Mouse (Mus musculus) adipocyte (in vitro differentiated cells): ENCODE measurements around the gene Hoxb6.

ENCODE experiments used
- DNase-seq: peaks from one replicate; pipeline ENCODE4 v3.0.0-alpha.2; 2016; ENCODE audit warnings: low spot score

Gene Hoxb6

GRCm38 (mm10) chr11:96316696-96317607 is 24.7 kb downstream of the Hoxb6 start:
- DNase-seq = no peak

GRCm38 (mm10) chr11:96317608-96318367 is 25.5 kb downstream of the Hoxb6 start, which contains the start of gene Hoxb4:
Hoxb4 (plus strand) TSS chr11:96318267.
- DNase-seq = no peak

GRCm38 (mm10) chr11:96318368-96319070 is 26.2 kb downstream of the Hoxb6 start:
- DNase-seq = peak; percentile 75

GRCm38 (mm10) chr11:96319071-96319902 is 27.0 kb downstream of the Hoxb6 start:
- peak; percentile 76 for DNase-seq

DNA sequence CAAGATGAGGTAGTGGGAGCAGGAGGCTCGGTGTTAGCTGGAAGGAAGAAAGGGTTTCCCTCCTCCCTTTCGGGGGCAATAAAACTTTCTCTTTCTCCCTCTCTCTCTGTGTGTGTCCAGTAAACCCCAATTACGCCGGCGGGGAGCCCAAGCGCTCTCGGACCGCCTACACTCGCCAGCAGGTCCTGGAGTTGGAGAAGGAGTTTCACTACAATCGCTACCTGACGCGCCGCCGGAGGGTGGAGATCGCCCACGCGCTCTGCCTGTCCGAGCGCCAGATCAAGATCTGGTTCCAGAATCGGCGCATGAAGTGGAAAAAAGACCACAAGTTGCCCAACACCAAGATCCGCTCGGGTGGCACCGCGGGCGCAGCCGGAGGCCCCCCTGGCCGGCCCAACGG is 27.6 kb downstream of the Hoxb6 start:
- DNase-seq = peak; percentile 44

DNA sequence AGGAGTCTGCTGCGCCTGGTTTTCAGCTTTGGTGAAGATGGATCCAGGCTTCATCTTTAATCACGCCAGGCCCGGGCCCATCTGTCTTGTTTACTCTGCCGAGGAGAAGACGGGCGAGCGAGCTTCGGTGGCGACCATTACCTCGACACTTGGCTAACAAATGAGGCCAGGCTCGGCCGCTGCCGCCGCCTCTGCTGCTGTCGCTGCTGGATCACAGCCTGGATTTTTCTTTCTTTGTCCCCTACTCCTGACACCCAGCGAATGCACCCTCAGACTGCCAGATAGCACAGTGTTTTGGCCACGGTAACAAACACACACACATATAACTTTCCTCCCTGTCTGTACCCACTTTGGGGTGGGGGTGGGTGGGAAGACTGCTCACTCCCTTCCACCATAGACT is 28.4 kb downstream of the Hoxb6 start:
- DNase-seq = no peak

DNA sequence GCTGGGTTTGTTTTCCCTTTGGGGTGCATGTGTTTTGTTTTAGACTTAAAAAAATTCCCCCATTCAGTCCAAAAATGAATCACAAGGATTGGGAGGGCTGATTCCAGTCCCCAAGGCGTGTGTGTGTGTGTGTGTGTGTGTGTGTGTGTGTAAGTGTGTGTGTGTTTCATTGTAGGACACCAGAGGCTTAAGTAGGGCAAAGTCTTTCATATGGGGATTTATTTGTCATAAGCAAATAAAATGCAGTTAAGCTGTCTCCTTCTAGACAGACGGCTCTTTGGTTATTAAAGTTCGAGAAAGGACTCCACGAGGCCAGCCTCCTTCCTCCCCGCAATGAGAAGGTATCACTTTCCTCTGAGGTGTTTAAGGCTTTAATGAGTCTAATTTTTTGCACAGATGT is 29.6 kb downstream of the Hoxb6 start:
- DNase-seq = no peak

DNA sequence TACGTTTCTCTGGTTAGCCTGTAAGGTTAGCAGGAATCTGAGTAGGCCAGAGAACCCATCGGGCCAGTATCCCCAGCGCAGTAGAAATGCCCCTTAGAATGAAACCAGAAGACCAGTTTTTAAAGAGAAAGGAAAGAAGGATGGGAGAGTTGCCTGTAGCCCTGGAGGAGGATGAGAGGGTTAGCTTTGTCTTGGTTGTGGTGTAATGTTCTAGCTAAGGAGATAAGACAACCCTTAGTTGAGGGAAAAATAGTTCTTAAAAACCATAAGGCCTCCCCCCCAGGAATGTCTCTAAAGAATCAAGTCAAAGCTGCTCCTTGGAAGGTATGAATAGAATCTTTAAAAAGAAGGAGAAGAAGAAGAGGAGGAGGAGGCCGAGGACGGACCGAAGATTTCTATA is 30.5 kb downstream of the Hoxb6 start:
- DNase-seq = no peak

- no peak for DNase-seq
Measured at GRCm38 (mm10) chr11:96323154-96323553, 30.9 kb downstream of the Hoxb6 start, which contains the start of gene Hoxb3. Hoxb3 (plus strand) TSS chr11:96323326.

GRCm38 (mm10) chr11:96324125-96324524 is 31.8 kb downstream of the Hoxb6 start:
- no peak for DNase-seq

GRCm38 (mm10) chr11:96324965-96325364 is 32.7 kb downstream of the Hoxb6 start:
- no peak for DNase-seq

DNA sequence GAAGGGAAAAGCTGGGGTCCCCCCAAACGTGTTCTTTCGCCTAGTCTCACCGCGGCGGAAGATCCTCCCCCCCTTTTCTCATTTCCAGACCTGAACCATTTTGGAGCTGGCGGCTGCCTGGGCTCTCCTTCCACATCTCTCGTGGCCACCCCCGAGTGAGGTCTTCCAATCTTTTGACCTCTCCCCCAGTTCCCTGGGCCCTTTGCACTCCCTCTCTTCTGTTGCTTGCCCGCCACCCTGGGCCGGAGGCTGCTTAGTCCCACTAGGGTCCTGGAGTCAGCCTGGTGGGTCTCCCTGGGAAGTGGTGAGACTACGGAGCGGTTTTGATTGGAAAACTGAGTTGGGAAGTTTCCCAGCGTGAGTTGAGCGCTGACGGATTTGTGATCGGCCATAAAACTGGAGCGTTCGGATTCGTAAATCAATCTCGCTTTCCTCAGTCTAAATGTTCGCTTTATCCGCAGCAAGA is 33.5 kb downstream of the Hoxb6 start:
- DNase-seq = no peak

GRCm38 (mm10) chr11:96326705-96327104 is 34.4 kb downstream of the Hoxb6 start:
- no peak for DNase-seq

GRCm38 (mm10) chr11:96327122-96327521 is 34.8 kb downstream of the Hoxb6 start:
- DNase-seq = no peak

GRCm38 (mm10) chr11:96327750-96328149 is 35.5 kb downstream of the Hoxb6 start:
- DNase-seq = no peak

- no peak for DNase-seq
Measured at GRCm38 (mm10) chr11:96328605-96329004, 36.3 kb downstream of the Hoxb6 start.

GRCm38 (mm10) chr11:96332105-96332504 is 39.8 kb downstream of the Hoxb6 start:
- DNase-seq = peak; percentile 23

- DNase-seq = no peak
Measured at GRCm38 (mm10) chr11:96332618-96333032, 40.3 kb downstream of the Hoxb6 start.

GRCm38 (mm10) chr11:96333241-96334001 is 41.1 kb downstream of the Hoxb6 start:
- no peak for DNase-seq

DNA sequence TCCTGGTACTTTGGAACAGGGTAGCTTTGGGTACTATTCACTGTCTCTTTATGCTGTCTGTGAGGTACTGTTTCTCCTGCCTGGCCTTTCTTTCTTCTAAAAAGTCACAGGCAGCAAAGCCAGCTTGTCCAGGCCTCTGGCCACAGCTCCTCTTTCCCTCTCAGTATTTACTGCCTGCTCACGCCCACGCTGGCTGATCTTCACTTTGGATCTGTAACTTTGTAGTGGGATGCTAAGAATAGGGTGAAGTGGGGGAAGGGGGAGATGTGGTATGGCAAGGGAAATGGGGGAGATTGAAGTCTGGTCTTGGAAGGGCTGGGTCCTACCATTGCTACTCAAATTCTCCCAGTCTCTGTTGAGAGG is 41.7 kb downstream of the Hoxb6 start:
- no peak for DNase-seq

DNA sequence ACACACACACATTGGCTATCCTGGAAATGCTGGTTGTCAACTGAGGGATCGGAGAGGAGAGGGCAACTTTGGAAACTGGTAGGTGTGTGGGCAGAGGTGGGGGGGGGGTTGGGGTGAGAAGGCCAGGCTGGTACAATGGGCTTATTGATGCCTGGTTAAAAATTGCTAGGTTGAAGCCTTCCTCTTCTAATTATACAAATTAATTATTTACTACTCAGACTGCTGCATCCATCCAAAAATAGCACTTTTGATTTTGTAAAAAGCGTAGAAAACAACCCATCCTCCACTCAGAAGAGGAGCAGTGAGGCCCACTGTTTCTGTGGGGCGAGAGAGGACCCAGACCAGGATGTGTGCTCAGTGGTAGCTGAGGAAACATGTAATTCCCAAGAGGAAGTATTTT is 42.7 kb downstream of the Hoxb6 start:
- DNase-seq = no peak
